Mouse (Mus musculus) ES-Bruce4 (cell line): Measurements from ENCODE around the gene Hist1h2ad. TPM values are rescaled to one million over a fixed set of nuclear protein-coding genes. Genes with fewer than 3 reads are reported as not detected.
"Not testable (repeated sequence)": the region's sequence is repeated elsewhere in the genome, so short reads cannot be mapped to it uniquely, and the experiment has no call there.

Experiments
- H3K27ac ChIP-seq: 2 replicates; pipeline ENCODE4 v1.5.1; 2012; ENCODE audit warnings: low read length, inconsistent platforms; ENCODE audit not compliant: insufficient read depth
- H3K27me3 ChIP-seq: 2 replicates; pipeline ENCODE4 v1.6.1; 2012; ENCODE audit warnings: mild to moderate bottlenecking, low read length, inconsistent platforms; ENCODE audit not compliant: control insufficient read depth, poor library complexity, insufficient read depth, severe bottlenecking
- H3K36me3 ChIP-seq: 2 replicates; pipeline ENCODE4 v1.6.1; 2012; ENCODE audit warnings: inconsistent platforms, mild to moderate bottlenecking, low read length, moderate library complexity; ENCODE audit not compliant: control insufficient read depth, poor library complexity, insufficient read depth, severe bottlenecking
- H3K4me1 ChIP-seq: one replicate; pipeline ENCODE4 v1.8.1; 2011; ENCODE audit warnings: low read length; ENCODE audit not compliant: control insufficient read depth, insufficient read depth
- H3K4me3 ChIP-seq: 2 replicates; pipeline ENCODE4 v1.5.1; 2011; ENCODE audit warnings: low read depth, mild to moderate bottlenecking, low read length
- H3K9ac ChIP-seq: 2 replicates; pipeline ENCODE4 v1.6.1; 2012; ENCODE audit warnings: low read depth, mild to moderate bottlenecking, inconsistent platforms; ENCODE audit not compliant: poor library complexity, severe bottlenecking
- H3K9me3 ChIP-seq: replicated peaks from 2 replicates; pipeline ENCODE4 v1.6.1; 2012; ENCODE audit warnings: mild to moderate bottlenecking, low read length, inconsistent platforms; ENCODE audit not compliant: control insufficient read depth, poor library complexity, insufficient read depth, severe bottlenecking
- CTCF ChIP-seq: IDR thresholded peaks from one replicate; pipeline ENCODE4 v1.8.1; 2011; ENCODE audit warnings: low read depth, low read length
- EP300 ChIP-seq: IDR thresholded peaks from 2 replicates; pipeline ENCODE4 v1.6.1; 2011; ENCODE audit warnings: low read depth, low read length; ENCODE audit not compliant: insufficient read depth
- POLR2A ChIP-seq: IDR thresholded peaks from one replicate; pipeline ENCODE4 v1.8.1; 2011; ENCODE audit warnings: low read length; ENCODE audit not compliant: insufficient read depth
- polyA plus RNA-seq: library from polyadenylated mRNA; stranded (reverse); fragments of >200 nt; gene quantifications from 2 replicates; pipeline ENCODE4 v1.2.4, GENCODE M21; 2011; ENCODE audit warnings: low read depth; ENCODE audit not compliant: missing spikeins, insufficient read depth, insufficient read length

The Hist1h2ad gene
- polyA plus RNA-seq, 1 experiment: 2.0 TPM

DNA sequence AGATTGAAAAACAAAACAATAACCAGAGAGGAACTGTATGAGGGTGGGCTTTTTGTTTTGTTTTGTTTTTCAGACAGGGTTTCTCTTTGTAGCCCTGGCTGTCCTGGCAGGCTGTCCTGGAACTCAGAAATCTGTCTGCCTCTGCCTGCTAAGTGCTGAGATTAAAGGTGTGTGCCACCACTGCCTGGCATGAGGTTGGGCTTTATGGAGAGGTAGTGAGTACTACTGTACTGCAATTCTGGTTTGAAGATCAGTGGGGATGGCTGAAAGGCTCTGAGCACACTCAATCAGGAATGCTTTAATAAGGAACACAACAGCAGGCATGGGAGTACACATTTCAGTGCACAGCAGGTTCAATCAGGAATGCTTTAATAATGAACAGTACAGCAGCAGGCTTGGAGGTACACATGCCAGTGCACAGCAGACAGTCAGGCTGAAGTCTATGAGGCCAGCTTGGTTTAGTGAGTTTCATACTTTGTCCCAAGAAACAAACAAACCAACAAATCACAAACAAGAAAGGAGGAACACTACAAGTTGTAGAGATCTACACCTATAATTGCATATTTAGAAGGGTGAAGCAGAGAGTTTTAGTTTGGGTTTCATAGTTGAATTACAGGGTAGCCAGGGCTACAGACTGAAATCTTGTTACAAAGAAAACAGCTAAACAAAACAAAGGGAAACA, 9.3 kb downstream of the Hist1h2ad start:
- Histone ChIP-seq H3K9ac (no peak overlapping the region), H3K27ac (no peak overlapping the region), H3K36me3 (no peaks in the 10 kb centered on the region), H3K27me3 (no peaks in the 10 kb centered on the region), H3K4me3 (no peak overlapping the region), H3K9me3 (no peaks in the 10 kb centered on the region), H3K4me1 (no peaks in the 10 kb centered on the region)
- no peak for TF ChIP-seq CTCF
- TF ChIP-seq POLR2A: no peak
- TF ChIP-seq EP300: no peak

GRCm38 (mm10) chr13:23584331-23584730, 10.2 kb downstream of the Hist1h2ad start:
- H3K27ac ChIP-seq: peak overlapping the region; percentile 92
- H3K36me3 ChIP-seq: no peaks in the 10 kb centered on the region
- TF ChIP-seq EP300 (no peak), POLR2A (no peak), CTCF (no peak)
- H3K4me3 ChIP-seq: no peak overlapping the region
- H3K9me3 ChIP-seq: no peaks in the 10 kb centered on the region
- H3K9ac ChIP-seq: 0 out of 2 replicates have a peak overlapping the region, but pooled peaks have one; percentile 74
- H3K27me3 ChIP-seq: no peaks in the 10 kb centered on the region
- H3K4me1 ChIP-seq: no peaks in the 10 kb centered on the region

GRCm38 (mm10) chr13:23585029-23585441, 10.9 kb downstream of the Hist1h2ad start:
- no peaks in the 10 kb centered on the region for H3K36me3 ChIP-seq
- TF ChIP-seq CTCF (no peak), EP300 (no peak), POLR2A (peak; percentile 33)
- H3K4me1 ChIP-seq: no peaks in the 10 kb centered on the region

GRCm38 (mm10) chr13:23585442-23586098, 11.4 kb downstream of the Hist1h2ad start:
- Histone ChIP-seq H3K4me3 (peak overlapping the region; percentile 47), H3K9ac (peak overlapping the region; percentile 74), H3K27ac (peak overlapping the region; percentile 78)
- not testable (repeated sequence) for H3K4me1 ChIP-seq, H3K9me3 ChIP-seq, H3K27me3 ChIP-seq, H3K36me3 ChIP-seq
- peak; percentile 81 for TF ChIP-seq POLR2A
- TF ChIP-seq EP300: 0 out of 2 replicates have a peak, but pooled peaks have one; percentile 6

More at GRCm38 (mm10) chr13:23585029-23585441, 10.9 kb downstream of the Hist1h2ad start:
- Histone ChIP-seq H3K9me3 (no peaks in the 10 kb centered on the region), H3K4me3 (peak overlapping the region; percentile 67), H3K27ac (peak overlapping the region; percentile 78), H3K27me3 (no peaks in the 10 kb centered on the region), H3K9ac (peak overlapping the region; percentile 74)

DNA sequence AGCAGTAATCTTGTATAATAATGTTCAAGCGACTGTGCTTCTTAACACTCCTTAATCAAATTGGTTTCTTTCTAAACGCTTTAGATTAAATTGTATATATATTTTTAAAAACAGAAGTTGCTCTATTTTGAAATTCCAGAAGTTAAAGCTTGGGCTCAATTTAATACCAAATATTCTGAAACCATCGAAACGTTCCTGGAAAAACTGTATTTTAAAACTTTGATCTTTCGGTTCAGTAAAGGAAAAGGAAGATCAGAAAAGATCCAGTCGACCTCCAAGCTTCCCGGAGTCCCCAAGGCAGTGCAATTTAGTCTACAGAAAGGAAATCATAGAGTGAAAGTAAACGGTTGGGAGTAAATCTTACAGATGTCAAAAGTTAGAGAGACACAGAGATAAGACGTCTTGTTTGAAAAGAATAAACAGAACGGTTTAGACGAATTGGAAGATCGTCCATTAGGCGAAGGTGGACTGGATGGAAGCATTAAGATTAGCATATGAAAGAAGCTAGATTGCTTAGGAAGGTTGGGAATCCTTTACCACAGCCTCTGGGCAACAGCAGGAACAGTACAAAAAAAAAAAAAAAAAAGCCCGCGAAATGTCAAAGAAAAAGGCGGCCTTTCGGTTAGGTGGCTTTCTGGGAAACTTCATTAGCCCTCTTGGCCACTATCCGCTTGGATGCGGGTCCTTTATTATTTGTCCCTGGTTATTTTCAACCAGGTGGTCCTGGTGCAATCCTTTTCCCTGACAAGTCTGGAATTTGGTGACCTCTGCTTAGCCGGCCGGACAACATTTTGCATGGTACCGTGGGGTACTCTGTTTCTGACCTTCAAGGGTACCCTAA, 12.1 kb downstream of the Hist1h2ad start:
- no peaks in the 10 kb centered on the region for H3K36me3 ChIP-seq
- H3K27me3 ChIP-seq: no peaks in the 10 kb centered on the region
- peak overlapping the region; percentile 45 for H3K4me3 ChIP-seq
- no peaks in the 10 kb centered on the region for H3K4me1 ChIP-seq
- TF ChIP-seq EP300 (no peak), POLR2A (no peak), CTCF (no peak)
- peak overlapping the region; percentile 99 for H3K27ac ChIP-seq
- H3K9ac ChIP-seq: peak overlapping the region; percentile 83
- H3K9me3 ChIP-seq: no peaks in the 10 kb centered on the region

DNA sequence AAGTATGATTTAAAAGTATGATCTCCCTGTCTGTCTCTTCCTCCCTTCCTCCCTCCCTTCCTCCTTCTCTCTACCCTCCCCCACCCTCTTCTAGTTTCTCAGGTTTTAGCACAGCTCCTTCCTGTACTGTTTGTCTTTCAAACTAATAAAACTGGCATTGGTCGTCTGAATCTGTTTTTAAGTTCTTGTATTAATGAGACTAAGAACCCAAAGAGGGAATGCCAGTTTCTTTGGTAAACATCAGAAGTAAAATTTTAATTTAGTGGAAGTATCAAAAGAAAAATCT, 12.7 kb downstream of the Hist1h2ad start:
- H3K9me3 ChIP-seq: no peaks in the 10 kb centered on the region
- no peaks in the 10 kb centered on the region for H3K27me3 ChIP-seq
- H3K4me3 ChIP-seq: peak overlapping the region; percentile 45
- peak overlapping the region; percentile 99 for H3K27ac ChIP-seq
- peak overlapping the region; percentile 83 for H3K9ac ChIP-seq
- H3K4me1 ChIP-seq: no peaks in the 10 kb centered on the region
- no peaks in the 10 kb centered on the region for H3K36me3 ChIP-seq
- TF ChIP-seq EP300: no peak
- TF ChIP-seq CTCF: no peak
- TF ChIP-seq POLR2A: no peak
